8 mouse cellular contexts compared by ENCODE assay signal in the genomic region with DNA sequence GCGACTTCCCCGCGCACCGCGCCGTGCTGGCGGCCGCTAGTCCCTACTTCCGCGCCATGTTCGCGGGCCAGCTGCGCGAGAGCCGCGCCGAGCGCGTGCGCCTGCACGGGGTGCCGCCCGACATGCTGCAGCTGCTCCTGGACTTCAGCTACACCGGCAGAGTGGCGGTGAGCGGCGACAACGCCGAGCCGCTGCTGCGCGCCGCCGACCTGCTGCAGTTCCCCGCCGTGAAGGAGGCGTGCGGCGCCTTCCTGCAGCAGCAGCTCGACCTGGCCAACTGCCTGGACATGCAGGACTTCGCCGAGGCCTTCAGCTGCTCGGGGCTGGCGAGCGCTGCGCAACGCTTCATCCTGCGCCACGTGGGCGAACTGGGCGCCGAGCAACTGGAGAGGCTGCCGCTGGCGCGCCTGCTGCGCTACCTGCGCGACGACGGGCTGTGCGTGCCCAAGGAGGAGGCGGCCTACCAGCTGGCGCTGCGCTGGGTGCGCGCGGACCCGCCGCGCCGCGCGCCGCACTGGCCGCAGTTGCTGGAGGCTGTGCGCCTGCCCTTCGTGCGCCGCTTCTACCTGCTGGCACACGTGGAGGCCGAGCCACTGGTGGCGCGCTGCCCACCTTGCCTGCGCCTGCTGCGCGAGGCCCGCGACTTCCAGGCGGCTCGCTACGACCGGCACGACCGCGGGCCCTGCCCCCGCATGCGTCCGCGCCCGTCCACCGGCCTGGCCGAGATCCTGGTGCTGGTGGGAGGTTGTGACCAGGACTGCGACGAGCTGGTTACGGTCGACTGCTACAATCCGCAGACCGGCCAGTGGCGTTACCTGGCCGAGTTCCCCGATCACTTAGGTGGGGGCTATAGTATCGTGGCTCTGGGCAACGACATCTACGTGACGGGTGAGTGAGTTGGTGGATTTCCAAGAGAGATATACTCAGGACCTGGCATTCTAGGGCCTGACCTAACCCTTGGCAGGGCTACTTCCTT. TPM values are rescaled to one million over a fixed set of nuclear protein-coding genes. Genes with fewer than 3 reads are reported as not detected.
DNase-seq lines count a peak whose midpoint lies in the region; ATAC-seq and TF ChIP-seq lines count a peak whose summit lies in the region.

No protein-coding gene starts in this region.

- H3K9me3 ChIP-seq in E14TG2a.4 (ENCODE audit: low read length): no peaks in the 10 kb centered on the region
- H3K9me3 ChIP-seq in heart, embryonic 16.5 days (replicated peaks; ENCODE audit: control insufficient read depth, low read length): no peaks in the 10 kb centered on the region

- H3K27me3 ChIP-seq in E14TG2a.4 (ENCODE audit: insufficient read depth, low read length): peaks cover 20% of the 10 kb centered on the region
- H3K27me3 ChIP-seq in heart, embryonic 16.5 days (ENCODE audit: control insufficient read depth, insufficient read depth, low read length): no peaks in the 10 kb centered on the region

- H3K4me2 ChIP-seq in heart, embryonic 16.5 days (ENCODE audit: low read depth, low read length): peak overlapping the region; percentile 96

- TF ChIP-seq CTCF in E14TG2a.4 (conservative IDR thresholded peaks at IDR 0.05; ENCODE audit: low read length): no peak
- no peak for TF ChIP-seq CTCF in embryonic fibroblast, embryonic 13.5 days (IDR thresholded peaks at IDR 0.05; ENCODE audit: borderline replicate concordance, insufficient read depth, low read length)

- under 1% methylated on average over 115 of the region's 115 CpGs for WGBS in heart, embryonic 16.5 days

- peak overlapping the region; percentile 88 for H3K9ac ChIP-seq in heart, embryonic 16.5 days (ENCODE audit: low read length)

- peaks cover 43% of the 10 kb centered on the region for H3K36me3 ChIP-seq in E14TG2a.4 (ENCODE audit: insufficient read depth, low read length)
- H3K36me3 ChIP-seq in heart, embryonic 16.5 days (ENCODE audit: control insufficient read depth, insufficient read depth): no peaks in the 10 kb centered on the region

- peaks cover 84% of the 10 kb centered on the region for H3K4me1 ChIP-seq in E14TG2a.4 (replicated peaks; ENCODE audit: low read depth, low read length)
- H3K4me1 ChIP-seq in embryonic fibroblast, embryonic 13.5 days (ENCODE audit: control insufficient read depth, insufficient read depth, low read length): peaks cover 9% of the 10 kb centered on the region
- peaks cover 43% of the 10 kb centered on the region for H3K4me1 ChIP-seq in heart, embryonic 16.5 days (ENCODE audit: control insufficient read depth, insufficient read depth, low read length)

- H3K27ac ChIP-seq in embryonic fibroblast, embryonic 13.5 days (ENCODE audit: insufficient read depth, low read length): peak overlapping the region; percentile 62
- peak overlapping the region; percentile 93 for H3K27ac ChIP-seq in heart, embryonic 16.5 days (ENCODE audit: low read length)

- TF ChIP-seq POLR2A in embryonic fibroblast, embryonic 13.5 days (IDR thresholded peaks at IDR 0.05; ENCODE audit: low read depth, low read length): no peak; the same call in 1 of the 2 replicates

- peak; percentile 73 to 74 for DNase-seq in adrenal gland, postnatal 36 days
- DNase-seq in layer of hippocampus, postnatal 36 days: peak; percentile 71 to 74
- peak; percentile 84 for DNase-seq in lung, postnatal 10 days
- DNase-seq in right cerebral cortex, postnatal 10 days (ENCODE audit: low spot score in 2 of 2): peak; percentile 84 to 87
- DNase-seq in urinary bladder, postnatal 4 days (ENCODE audit: low spot score in 2 of 2): peak; percentile 50 to 61

- peak overlapping the region; percentile 96 for H3K4me3 ChIP-seq in E14TG2a.4 (replicated peaks; ENCODE audit: low read length)
- H3K4me3 ChIP-seq in embryonic fibroblast, embryonic 13.5 days (ENCODE audit: insufficient read depth, low read length): peak overlapping the region; percentile 84
- H3K4me3 ChIP-seq in heart, embryonic 16.5 days (ENCODE audit: low read length): peak overlapping the region; percentile 80

- peak; percentile 7 for ATAC-seq in heart, embryonic 16.5 days (replicated peaks; ENCODE audit: extremely low read depth, insufficient read depth, low FRiP score)

RNA-seq across cellular contexts. Expression of a gene that starts 0.8 kb away (rescaled TPM):
- total RNA-seq in adrenal gland, postnatal 36 days (2021): 10 to 100 TPM; 21.7 to 29.7 TPM
- polyA plus RNA-seq in embryonic fibroblast, embryonic 13.5 days (2011; ENCODE audit: insufficient read length, low read depth, missing spikeins): 10.7 and 13.0 TPM in 2 replicates
- polyA plus RNA-seq in heart, embryonic 16.5 days (2015; fragmentation: Nextera tagmentation; extraction: Ambion mirVana): 27.2 and 33.1 TPM in 2 replicates
- 10 to 100 TPM; 20.5 to 21.4 TPM for total RNA-seq in layer of hippocampus, postnatal 36 days (2021)

RNA-seq across cellular contexts. Expression of a gene that starts 13.3 kb away (rescaled TPM):
- 10 to 100 TPM; 17.2 to 17.7 TPM for total RNA-seq in adrenal gland, postnatal 36 days (2021)
- polyA plus RNA-seq in embryonic fibroblast, embryonic 13.5 days (2011; ENCODE audit: insufficient read length, low read depth, missing spikeins): 21.0 and 23.2 TPM in 2 replicates
- polyA plus RNA-seq in heart, embryonic 16.5 days (2015; fragmentation: Nextera tagmentation; extraction: Ambion mirVana): 15.4 and 17.1 TPM in 2 replicates
- 10 to 100 TPM; 11.1 to 11.6 TPM for total RNA-seq in layer of hippocampus, postnatal 36 days (2021)

RNA-seq across cellular contexts. Expression of a gene that starts 18.1 kb away (rescaled TPM):
- 1 to 10 TPM; 8.6 to 9.7 TPM for total RNA-seq in adrenal gland, postnatal 36 days (2021)
- 5.7 and 7.5 TPM in 2 replicates for polyA plus RNA-seq in embryonic fibroblast, embryonic 13.5 days (2011; ENCODE audit: insufficient read length, low read depth, missing spikeins)
- 13.5 and 14.5 TPM in 2 replicates for polyA plus RNA-seq in heart, embryonic 16.5 days (2015; fragmentation: Nextera tagmentation; extraction: Ambion mirVana)
- total RNA-seq in layer of hippocampus, postnatal 36 days (2021): 10 to 100 TPM; 11.7 to 13.7 TPM

RNA-seq across cellular contexts. Expression of a gene that starts 20.6 kb away (rescaled TPM):
- 10 to 100 TPM; 19.5 to 20.5 TPM for total RNA-seq in adrenal gland, postnatal 36 days (2021)
- polyA plus RNA-seq in embryonic fibroblast, embryonic 13.5 days (2011; ENCODE audit: insufficient read length, low read depth, missing spikeins): 7.4 and 10.8 TPM in 2 replicates
- 28.8 and 31.2 TPM in 2 replicates for polyA plus RNA-seq in heart, embryonic 16.5 days (2015; fragmentation: Nextera tagmentation; extraction: Ambion mirVana)
- total RNA-seq in layer of hippocampus, postnatal 36 days (2021): 10 to 100 TPM; 24.6 to 29.9 TPM

RNA-seq across cellular contexts. Expression of a gene that starts 29.0 kb away (rescaled TPM):
- not detected for total RNA-seq in adrenal gland, postnatal 36 days (2021)
- polyA plus RNA-seq in embryonic fibroblast, embryonic 13.5 days (2011; ENCODE audit: insufficient read length, low read depth, missing spikeins): not detected in 2 replicates
- 0.29 and 0.39 TPM in 2 replicates for polyA plus RNA-seq in heart, embryonic 16.5 days (2015; fragmentation: Nextera tagmentation; extraction: Ambion mirVana)
- total RNA-seq in layer of hippocampus, postnatal 36 days (2021): under 1 TPM; 0.33 to 0.62 TPM

Comparison
In these comparisons a context has a peak if more than half of its experiments do, and no peak if none do; other contexts are left out.
1. Peak in every context shown above with its lines: DNase-seq, ATAC-seq, H3K4me3 ChIP-seq and H3K27ac ChIP-seq.